Mouse (Mus musculus) brain, embryonic 18.5 days (tissue): ENCODE measurements around the gene Tnfsf18.

Experiments
- DNase-seq: peaks from one replicate; pipeline ENCODE4 v3.0.0-alpha.2; 2012; ENCODE audit warnings: low read depth, low spot score

Tnfsf18 gene

GRCm38 (mm10) chr1:161494343-161494742 is at the start of gene Tnfsf18:
TSS of gene Tnfsf18 (plus strand) at chr1:161494655.
- DNase-seq = no peak

GRCm38 (mm10) chr1:161444858-161445257 is 49.6 kb upstream of the Tnfsf18 start:
- DNase-seq = no peak

GRCm38 (mm10) chr1:161451683-161452245 is 42.7 kb upstream of the Tnfsf18 start:
- no peak for DNase-seq

GRCm38 (mm10) chr1:161452250-161452649 is 42.2 kb upstream of the Tnfsf18 start:
- DNase-seq = no peak

- DNase-seq = no peak
These were observed 30.9 kb upstream of the Tnfsf18 start for GRCm38 (mm10) chr1:161463388-161464085.

GRCm38 (mm10) chr1:161477221-161477620 is 17.2 kb upstream of the Tnfsf18 start:
- no peak for DNase-seq

- no peak for DNase-seq
These were observed 14.6 kb upstream of the Tnfsf18 start for GRCm38 (mm10) chr1:161479854-161480253.

GRCm38 (mm10) chr1:161482211-161482610 is 12.2 kb upstream of the Tnfsf18 start:
- no peak for DNase-seq

GRCm38 (mm10) chr1:161487069-161487468 is 7.4 kb upstream of the Tnfsf18 start:
- DNase-seq = no peak

- DNase-seq = no peak
These were observed 2.7 kb upstream of the Tnfsf18 start for GRCm38 (mm10) chr1:161491766-161492165.

- no peak for DNase-seq
These were observed 2.6 kb downstream of the Tnfsf18 start for GRCm38 (mm10) chr1:161496866-161497645.

GRCm38 (mm10) chr1:161500114-161500810 is 5.8 kb downstream of the Tnfsf18 start:
- DNase-seq = no peak

GRCm38 (mm10) chr1:161500811-161501146 is 6.3 kb downstream of the Tnfsf18 start:
- DNase-seq = no peak

- no peak for DNase-seq
These were observed 11.9 kb downstream of the Tnfsf18 start for GRCm38 (mm10) chr1:161506317-161506716.

GRCm38 (mm10) chr1:161507623-161508047 is 13.2 kb downstream of the Tnfsf18 start:
- no peak for DNase-seq

- no peak for DNase-seq
These were observed 22.9 kb downstream of the Tnfsf18 start for GRCm38 (mm10) chr1:161517355-161517754.

GRCm38 (mm10) chr1:161520223-161520622 is 25.8 kb downstream of the Tnfsf18 start:
- no peak for DNase-seq

- no peak for DNase-seq
These were observed 33.7 kb downstream of the Tnfsf18 start for GRCm38 (mm10) chr1:161528173-161528572.

GRCm38 (mm10) chr1:161550596-161551095 is 56.2 kb downstream of the Tnfsf18 start:
- DNase-seq = no peak

- no peak for DNase-seq
These were observed 57.6 kb downstream of the Tnfsf18 start for GRCm38 (mm10) chr1:161552098-161552497.
